Mouse (Mus musculus): Measurements from ENCODE around the gene Kcnh3.

Gene Kcnh3

DNA sequence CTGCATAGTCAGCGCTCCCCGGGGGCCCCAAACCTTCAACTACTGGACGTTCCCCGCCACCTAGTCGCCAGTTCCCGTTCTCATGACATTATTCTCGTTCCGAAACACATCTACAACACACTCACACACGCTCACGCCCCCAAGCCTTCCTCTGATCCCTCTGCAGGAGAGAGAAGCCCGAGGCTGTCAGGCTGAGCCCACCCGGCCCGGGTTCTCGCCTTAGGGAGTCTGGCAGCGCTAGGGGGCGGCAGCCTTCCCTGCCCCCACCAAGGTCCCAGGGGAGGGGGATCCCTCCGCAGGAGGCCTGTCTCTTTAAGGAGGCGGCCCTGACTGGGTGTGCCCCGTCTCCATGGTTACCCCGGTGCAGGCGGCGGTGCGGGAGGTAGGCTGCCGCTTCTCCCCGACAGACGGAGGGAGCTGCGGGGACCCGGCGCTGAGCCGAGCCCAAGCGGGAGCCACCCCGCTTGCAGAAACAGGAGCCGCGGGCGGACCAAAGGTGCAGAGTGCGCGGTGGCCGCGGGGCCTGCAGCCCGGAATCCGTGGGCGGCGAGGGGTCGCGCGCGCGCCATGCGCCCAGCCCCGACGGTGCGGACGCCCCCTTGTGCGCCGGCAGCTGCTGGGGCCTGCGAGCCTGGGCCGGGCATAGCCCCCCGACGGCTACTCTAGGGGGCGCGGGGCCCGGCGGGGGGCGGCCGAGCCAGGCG is at the start of gene Kcnh3:
TSS of gene Kcnh3 (plus strand) at position 654 of the 704 bp plus-strand sequence.
- in situ Hi-C loops (cut with MboI, MseI), result no loop called here

GRCm38 (mm10) chr15:99179639-99180038 is 45.0 kb upstream of the Kcnh3 start:
- in situ Hi-C loops (cut with MboI, MseI), result no loop called here

GRCm38 (mm10) chr15:99184217-99184914 is 40.3 kb upstream of the Kcnh3 start:
- in situ Hi-C loops (cut with MboI, MseI), result no loop called here

DNA sequence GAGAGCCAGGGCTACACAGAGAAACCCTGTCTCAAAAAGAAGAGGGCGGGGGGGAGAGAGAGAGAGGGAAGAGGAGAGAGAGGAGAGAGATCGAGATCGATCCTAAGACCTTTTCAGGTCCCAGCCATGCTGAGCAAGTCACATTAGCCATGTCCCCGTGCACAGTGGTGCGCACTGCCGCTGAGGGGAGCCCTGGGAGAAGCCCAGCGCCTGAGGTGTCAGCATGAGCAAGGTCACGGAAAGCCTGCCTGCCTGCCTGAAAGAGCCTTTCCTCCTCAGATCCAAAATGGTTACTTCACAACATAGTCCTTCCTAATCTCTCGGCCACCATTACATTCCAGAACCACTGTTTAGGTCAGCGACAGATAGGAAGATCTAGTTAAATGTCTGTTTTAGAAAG is 30.3 kb upstream of the Kcnh3 start:
- in situ Hi-C loops (cut with MboI, MseI), result loop anchor here in 1 of 2 experiments (10.0 kb wide), 2 partner anchors 50 to 150 kb away; no protein-coding TSS in a partner anchor

DNA sequence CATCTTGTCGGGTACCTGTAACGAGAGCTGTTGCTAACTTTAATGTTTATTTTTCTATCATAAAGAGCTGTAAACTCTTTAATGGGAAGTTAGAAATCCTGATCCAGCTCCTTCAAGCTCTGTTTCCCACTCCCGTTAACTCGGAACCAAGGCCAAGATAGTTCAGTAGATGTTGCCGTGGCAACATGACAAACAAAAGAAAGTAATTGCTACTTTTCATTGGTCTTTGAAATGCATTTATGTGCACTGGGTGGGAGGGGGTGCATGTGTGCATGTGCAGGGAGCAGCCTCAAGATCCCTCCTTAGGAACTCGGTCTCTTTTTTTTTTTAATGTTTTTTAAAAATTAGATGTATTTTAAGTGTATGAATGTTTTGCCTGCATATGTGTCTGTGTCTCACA is 29.6 kb upstream of the Kcnh3 start:
- in situ Hi-C loops (cut with MboI, MseI), result loop anchor here in 1 of 2 experiments (10.0 kb wide), 2 partner anchors 50 to 150 kb away; no protein-coding TSS in a partner anchor

DNA sequence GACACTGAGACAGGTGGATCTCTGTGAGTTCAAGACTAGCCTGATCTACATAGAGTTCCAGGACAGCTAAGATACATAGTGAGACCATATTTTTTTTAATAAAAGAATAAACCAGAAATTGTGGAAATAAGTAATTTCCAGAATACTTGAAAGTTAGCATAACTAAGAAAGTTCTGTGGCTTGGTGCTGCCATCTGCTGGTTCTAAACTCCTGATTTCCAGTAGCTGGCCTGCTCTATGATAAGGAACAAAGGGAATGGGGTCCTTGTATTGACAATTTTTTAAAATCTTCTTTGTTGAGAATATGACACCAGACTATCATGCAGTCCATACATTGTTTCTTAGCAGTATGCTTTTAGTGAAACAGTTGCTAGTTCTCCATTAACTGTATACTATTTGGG is 25.9 kb upstream of the Kcnh3 start:
- in situ Hi-C loops (cut with MboI, MseI), result loop anchor here in 1 of 2 experiments (10.0 kb wide), 2 partner anchors 54 to 154 kb away; no protein-coding TSS in a partner anchor

DNA sequence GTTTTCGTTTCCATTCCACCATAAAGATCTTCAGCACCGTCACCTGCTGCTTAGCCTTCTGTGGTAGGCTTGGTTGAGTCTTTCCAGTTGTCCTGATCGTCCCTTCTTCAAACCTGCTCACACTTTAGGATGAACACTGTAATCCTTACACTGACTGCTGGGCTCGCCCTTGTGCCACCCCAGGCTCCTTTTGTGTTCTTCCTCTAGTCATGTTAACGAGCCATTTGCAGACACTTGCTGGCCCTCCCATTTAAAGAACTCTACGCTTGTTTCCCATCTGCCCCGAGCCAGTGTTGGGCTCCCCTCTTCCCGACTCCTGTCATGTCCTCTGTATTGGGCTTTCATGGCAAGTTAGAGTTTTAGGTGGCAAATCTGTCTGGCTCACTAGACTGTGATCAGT is 18.7 kb upstream of the Kcnh3 start:
- in situ Hi-C loops (cut with MboI, MseI), result no loop called here

- in situ Hi-C loops (cut with MboI, MseI), result no loop called here
Observed at GRCm38 (mm10) chr15:99213183-99213582, 11.5 kb upstream of the Kcnh3 start.

DNA sequence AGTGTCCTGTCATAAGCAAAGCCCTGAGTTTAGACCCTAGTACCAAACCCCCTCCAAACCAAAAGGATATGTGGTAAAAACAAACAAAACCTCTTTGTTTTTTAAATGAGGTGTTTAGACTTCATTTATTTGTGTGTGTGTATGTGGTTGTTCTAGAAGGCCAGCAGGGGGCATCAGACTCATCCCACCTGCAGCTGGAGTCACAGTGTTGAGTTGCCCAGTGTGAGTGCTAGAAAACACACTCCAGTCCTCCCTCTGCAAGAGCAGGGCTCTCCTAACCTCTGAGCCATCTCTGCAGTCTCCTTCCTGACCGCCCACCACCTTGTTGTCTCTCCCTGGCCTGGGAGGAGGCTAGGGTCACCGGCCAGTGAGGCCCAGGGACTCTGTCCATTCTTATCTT is 9.7 kb upstream of the Kcnh3 start:
- in situ Hi-C loops (cut with MboI, MseI), result loop anchor here (5.0 kb wide), 1 partner anchor 52 kb away; no protein-coding TSS in a partner anchor

DNA sequence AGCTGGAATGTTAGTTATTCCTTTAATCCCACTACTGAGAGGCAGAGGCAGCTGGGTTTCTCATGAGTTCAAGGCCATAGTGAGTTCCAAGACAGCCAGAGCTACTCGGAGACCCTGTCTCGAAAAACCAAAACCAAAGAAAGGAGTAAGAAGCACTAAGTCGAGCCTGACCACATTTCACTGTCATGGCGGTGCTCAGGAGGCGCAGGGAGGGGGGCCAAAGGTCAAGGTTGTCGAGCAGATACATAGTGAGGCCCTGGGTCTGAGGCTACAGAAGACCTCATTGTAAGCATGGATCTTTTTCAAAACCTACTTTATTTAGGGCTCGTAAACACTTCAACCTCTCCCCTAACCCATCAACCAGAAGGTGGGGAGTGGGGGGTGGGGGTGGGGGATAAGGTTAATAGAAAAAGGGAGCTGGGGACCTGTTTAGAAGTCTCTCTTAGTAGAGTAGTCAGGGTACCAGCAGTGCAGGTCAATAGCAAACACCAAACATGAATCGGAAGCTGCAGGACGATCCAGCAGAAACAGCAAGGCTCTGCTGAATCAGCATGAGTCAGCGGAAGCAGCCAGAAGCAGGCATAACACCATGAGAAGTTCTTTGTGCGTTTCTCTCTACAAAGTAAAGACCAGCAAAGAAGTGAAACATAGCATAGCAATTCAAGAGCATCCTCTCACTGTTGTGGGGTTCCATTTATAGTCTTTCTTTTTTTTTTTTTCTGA is 8.8 kb upstream of the Kcnh3 start:
- in situ Hi-C loops (cut with MboI, MseI), result loop anchor here (5.0 kb wide), 1 partner anchor 51 kb away; no protein-coding TSS in a partner anchor

- in situ Hi-C loops (cut with MboI, MseI), result loop anchor here (5.0 kb wide), 1 partner anchor 50 kb away; no protein-coding TSS in a partner anchor
Observed at GRCm38 (mm10) chr15:99217630-99218029, 7.0 kb upstream of the Kcnh3 start.

DNA sequence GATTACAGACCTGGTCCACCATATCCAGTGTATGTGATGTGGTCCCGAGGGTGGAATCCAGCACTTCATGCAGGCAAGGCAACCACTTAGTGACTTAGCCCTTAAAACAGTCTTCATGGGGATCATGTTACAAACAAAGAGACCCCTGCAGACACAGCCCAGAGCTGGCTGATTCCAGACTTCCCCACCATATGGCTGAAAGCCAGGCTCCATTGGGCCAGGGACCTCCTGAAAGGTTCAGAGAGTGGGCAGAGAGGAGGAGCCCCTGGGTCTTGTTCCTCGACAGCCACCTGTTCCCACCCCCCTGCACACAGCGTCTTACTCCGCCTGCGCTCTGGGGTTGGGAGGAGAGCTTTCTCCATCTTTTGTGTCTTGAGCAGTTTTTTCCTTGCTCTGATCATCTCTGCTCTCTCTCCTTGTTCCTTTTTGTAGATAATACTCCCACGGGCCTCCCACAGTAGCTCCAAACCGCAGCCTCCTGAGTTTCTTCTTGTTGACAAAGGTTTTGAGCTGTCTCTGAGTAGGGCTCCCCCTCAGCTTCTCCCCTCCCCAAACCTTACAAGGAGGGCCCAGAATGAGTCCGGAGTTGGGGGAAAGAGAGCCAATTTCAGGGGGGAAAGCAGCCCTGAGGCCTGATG is 3.2 kb upstream of the Kcnh3 start:
- in situ Hi-C loops (cut with MboI, MseI), result no loop called here

DNA sequence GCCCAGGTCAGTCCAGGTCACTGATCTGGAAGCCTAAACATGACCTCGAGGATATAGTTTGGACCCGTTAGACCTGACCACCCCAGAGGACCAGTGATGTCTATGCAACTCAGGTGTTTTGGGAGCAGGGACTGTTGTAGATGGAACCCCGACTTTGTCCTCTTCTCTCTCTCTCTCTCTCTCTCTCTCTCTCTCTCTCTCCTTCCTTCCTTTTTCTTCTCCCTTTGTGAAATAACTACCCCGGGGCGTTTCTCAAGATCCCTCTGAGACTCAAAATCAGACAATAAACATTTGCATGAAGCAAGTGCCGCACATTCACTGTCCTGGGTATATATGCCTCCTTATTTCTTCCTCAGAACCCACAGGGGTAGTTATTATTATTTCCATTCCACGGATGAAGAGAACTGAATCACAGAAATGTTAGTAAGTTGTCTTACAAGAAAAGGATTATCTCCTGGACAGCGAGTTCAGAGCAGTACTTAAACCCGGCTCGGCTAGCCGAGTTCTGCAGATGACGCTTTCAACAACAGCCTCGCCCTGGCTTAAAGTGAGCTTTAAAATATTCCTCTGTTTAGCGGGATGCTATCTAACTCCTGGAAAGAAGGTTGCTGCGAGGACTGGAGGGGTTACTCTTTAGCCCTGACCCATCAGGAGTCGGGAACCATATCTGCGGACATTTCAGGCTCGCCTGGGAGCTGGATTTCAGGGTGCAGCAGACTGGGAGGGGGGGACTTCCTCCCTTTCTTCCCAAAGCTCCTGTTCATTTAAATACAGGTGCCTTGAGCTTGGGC is 1.7 kb upstream of the Kcnh3 start:
- in situ Hi-C loops (cut with MboI, MseI), result no loop called here

GRCm38 (mm10) chr15:99223585-99224207 is 965 bp upstream of the Kcnh3 start:
- in situ Hi-C loops (cut with MboI, MseI), result no loop called here

GRCm38 (mm10) chr15:99225081-99225810 is 585 bp downstream of the Kcnh3 start:
- in situ Hi-C loops (cut with MboI, MseI), result no loop called here

DNA sequence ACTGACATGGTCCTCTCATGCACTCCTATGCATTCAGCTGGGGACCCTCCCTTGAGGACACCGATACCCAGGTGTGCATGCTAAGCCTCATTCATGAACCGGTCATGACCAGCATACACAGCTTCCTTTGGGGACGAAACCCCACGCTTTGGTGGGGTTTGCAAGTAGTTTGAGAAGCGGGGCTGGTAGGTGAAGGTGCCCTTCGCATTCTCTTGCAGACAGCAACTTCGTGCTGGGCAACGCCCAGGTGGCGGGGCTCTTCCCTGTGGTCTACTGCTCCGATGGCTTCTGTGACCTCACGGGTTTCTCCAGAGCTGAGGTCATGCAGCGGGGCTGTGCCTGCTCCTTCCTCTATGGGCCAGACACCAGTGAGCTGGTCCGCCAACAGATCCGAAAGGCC is 1.4 kb downstream of the Kcnh3 start:
- in situ Hi-C loops (cut with MboI, MseI), result no loop called here

DNA sequence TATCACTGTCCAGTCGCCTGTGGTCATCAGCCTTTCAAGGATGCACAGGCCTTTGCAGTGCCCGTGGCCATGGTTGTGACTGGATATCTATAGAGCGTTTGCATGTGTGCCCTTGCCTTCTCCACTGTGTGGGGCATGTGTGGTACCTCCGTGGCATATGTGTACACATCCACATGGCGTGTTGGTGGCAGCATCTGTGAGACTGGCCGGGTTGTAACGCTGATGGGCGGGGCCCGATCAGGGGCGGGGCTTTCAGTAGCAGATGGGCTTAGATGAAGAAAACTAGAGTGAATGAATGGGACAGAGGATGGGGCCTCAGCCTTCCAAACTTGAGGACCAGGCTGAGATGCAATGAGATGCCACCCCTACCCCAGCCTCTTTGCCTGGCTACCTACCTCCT is 7.3 kb downstream of the Kcnh3 start:
- in situ Hi-C loops (cut with MboI, MseI), result no loop called here

DNA sequence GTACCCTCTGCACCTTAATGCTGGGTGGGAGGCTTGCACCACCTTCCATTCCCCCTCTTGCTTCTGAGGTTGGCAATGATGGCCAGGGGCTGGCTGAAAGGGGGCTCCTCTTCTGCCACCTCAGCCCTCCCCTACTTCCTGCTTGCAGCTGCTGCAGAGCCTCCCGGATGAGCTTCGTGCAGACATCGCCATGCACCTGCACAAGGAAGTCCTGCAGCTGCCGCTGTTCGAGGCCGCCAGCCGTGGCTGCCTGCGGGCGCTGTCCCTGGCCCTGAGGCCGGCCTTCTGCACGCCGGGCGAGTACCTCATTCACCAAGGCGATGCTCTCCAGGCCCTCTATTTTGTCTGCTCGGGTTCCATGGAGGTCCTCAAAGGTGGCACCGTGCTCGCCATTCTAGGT is 9.1 kb downstream of the Kcnh3 start:
- in situ Hi-C loops (cut with MboI, MseI), result no loop called here

DNA sequence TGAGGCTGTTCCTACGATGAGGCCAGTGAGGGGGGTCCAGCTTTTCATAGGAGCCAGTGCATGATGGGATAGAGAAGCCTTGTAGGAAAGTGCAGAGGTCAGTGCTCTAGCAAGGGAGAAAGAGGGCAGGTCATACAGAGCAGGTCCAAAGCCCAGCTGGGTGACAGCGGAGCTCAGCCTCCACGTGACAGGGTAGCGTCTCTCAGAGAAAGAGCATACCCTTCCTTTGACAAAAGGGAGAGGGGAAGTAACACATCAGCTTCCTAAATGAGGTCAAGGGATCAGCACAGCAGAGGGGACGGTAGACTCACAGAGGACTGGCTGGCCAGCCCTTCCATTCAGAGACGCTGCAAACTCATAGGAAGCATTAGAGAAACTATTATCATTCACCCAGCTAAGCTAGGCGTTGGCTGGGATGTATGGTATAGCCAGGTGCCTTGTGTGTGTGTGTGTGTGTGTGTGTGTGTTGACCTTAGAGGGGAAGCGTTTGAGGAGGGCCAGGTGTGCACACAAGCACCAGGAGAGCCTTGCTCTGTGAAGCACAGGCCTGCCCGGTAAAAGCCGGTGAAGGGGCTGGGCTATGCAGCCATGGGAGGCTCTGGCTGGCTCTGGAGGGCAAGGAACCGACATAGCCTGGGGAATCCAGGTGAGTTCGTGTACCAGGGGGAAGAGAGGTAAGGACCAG is 9.8 kb downstream of the Kcnh3 start:
- in situ Hi-C loops (cut with MboI, MseI), result no loop called here

Data from T-helper 17 cell (primary cell).